Mouse (Mus musculus) fat pad, adult 2 months (tissue): Measurements from ENCODE around the gene Zcchc3.
"Not testable (repeated sequence)": the region's sequence is repeated elsewhere in the genome, so short reads cannot be mapped to it uniquely, and the experiment has no call there.

Source experiments
- DNase-seq: peaks from one replicate; pipeline ENCODE4 v3.0.0-alpha.2; 2011; ENCODE audit warnings: low read depth, low spot score; ENCODE audit errors: extremely low read depth

Gene Zcchc3

GRCm38 (mm10) chr2:152414591-152415165, at the start of gene Zcchc3:
TSS of gene Zcchc3 (minus strand) at chr2:152415027.
- DNase-seq = no peak

GRCm38 (mm10) chr2:152459241-152459640, 44.4 kb upstream of the Zcchc3 start:
- no peak for DNase-seq

GRCm38 (mm10) chr2:152452101-152452781, 37.4 kb upstream of the Zcchc3 start:
- no peak for DNase-seq

GRCm38 (mm10) chr2:152450241-152450640, 35.4 kb upstream of the Zcchc3 start:
- DNase-seq = no peak

GRCm38 (mm10) chr2:152447461-152447860, 32.6 kb upstream of the Zcchc3 start:
- DNase-seq = no peak

GRCm38 (mm10) chr2:152446642-152447041, 31.8 kb upstream of the Zcchc3 start:
- DNase-seq = no peak

- no peak for DNase-seq
Measured at GRCm38 (mm10) chr2:152443281-152443680, 28.5 kb upstream of the Zcchc3 start.

- no peak for DNase-seq
Measured at GRCm38 (mm10) chr2:152442322-152442721, 27.5 kb upstream of the Zcchc3 start.

GRCm38 (mm10) chr2:152439833-152440232, 25.0 kb upstream of the Zcchc3 start:
- no peak for DNase-seq

- DNase-seq = no peak
Measured at GRCm38 (mm10) chr2:152438963-152439362, 24.1 kb upstream of the Zcchc3 start.

- no peak for DNase-seq
Measured at GRCm38 (mm10) chr2:152436983-152437860, 22.4 kb upstream of the Zcchc3 start.

- no peak for DNase-seq
Measured at GRCm38 (mm10) chr2:152436405-152436901, 21.6 kb upstream of the Zcchc3 start.

- not testable (repeated sequence) for DNase-seq
Measured at GRCm38 (mm10) chr2:152428481-152428880, 13.7 kb upstream of the Zcchc3 start.

GRCm38 (mm10) chr2:152427493-152427892, 12.7 kb upstream of the Zcchc3 start:
- DNase-seq = no peak

- DNase-seq = no peak
Measured at GRCm38 (mm10) chr2:152415786-152416185, 959 bp upstream of the Zcchc3 start.

GRCm38 (mm10) chr2:152415287-152415686, 460 bp upstream of the Zcchc3 start, which contains the start of gene 6820408C15Rik:
TSS of gene 6820408C15Rik (plus strand) at chr2:152415587.
- DNase-seq = no peak

GRCm38 (mm10) chr2:152413765-152414584, 852 bp downstream of the Zcchc3 start:
- no peak for DNase-seq

- no peak for DNase-seq
Measured at GRCm38 (mm10) chr2:152413158-152413764, 1.6 kb downstream of the Zcchc3 start.

GRCm38 (mm10) chr2:152412526-152413157, 2.2 kb downstream of the Zcchc3 start:
- DNase-seq = no peak

GRCm38 (mm10) chr2:152411471-152411870, 3.4 kb downstream of the Zcchc3 start:
- no peak for DNase-seq
